Comparison of ENCODE assay signal across 17 mouse cellular contexts in the genomic region with DNA sequence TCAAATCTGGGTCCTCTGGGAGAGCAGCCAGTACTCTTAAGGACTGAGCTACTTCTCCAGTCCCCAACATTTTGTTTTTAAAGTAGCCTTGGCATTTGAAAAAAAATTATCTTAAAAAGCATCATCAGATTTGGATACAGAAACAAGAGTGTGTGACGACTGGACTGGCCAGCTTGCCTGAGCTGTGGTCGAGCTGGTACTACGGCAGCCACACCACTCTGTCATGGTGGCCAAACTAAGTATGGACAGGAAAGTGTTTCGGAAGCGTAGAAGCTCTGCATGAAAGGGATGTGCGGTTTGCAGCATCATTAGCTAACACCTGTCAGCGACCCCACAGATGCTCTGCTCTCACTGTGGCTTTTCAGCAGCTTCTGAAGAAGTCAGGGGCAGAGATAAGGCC. TPM values are rescaled to one million over a fixed set of nuclear protein-coding genes. Genes with fewer than 3 reads are reported as not detected.
DNase-seq lines count a peak whose midpoint lies in the region; ATAC-seq and TF ChIP-seq lines count a peak whose summit lies in the region.
"Had no signal": no experiment of that assay in that cellular context is flagged by ENCODE, and none has a peak within 500 bp of the region (broad histone marks: within the 10 kb centered on the region; RNA-seq: fewer than 3 reads in every experiment).

No protein-coding gene starts in this region.

- DNase-seq in adrenal gland, adult 2 months: peak; percentile 52
- no peak for DNase-seq in adrenal gland, adult 8-10 months
- DNase-seq in heart, postnatal 10 days: no peak
- no peak for DNase-seq in heart, postnatal 0 days (ENCODE audit: low spot score)
- no peak for DNase-seq in heart, postnatal 14 days
- peak; percentile 14 for DNase-seq in 3134 (ENCODE audit: extremely low read depth, insufficient read length, low spot score)
- DNase-seq in thymus, postnatal 4 days: no peak
- DNase-seq: cerebellum, adult 18-20 months; cerebellum, postnatal 10 days; forebrain, postnatal 0 days; gastrocnemius, postnatal 14 days; kidney, adult 11 months; kidney, adult 9 months had no signal

- no peak overlapping the region for H3K4me3 ChIP-seq in heart, embryonic 12.5 days
- H3K4me3 ChIP-seq in heart, postnatal 0 days (ENCODE audit: low read depth, low read length): no peak overlapping the region
- H3K4me3 ChIP-seq: embryonic facial prominence, embryonic 10.5 days; forebrain, embryonic 13.5 days had no signal

- ATAC-seq in heart, embryonic 12.5 days (ENCODE audit: insufficient number of reproducible peaks, low FRiP score): no peak
- ATAC-seq in heart, postnatal 0 days (ENCODE audit: insufficient read depth, low read depth): no peak
- ATAC-seq: forebrain, embryonic 13.5 days; forebrain, postnatal 0 days; hindbrain, postnatal 0 days had no signal

- H3K4me1 ChIP-seq in heart, embryonic 12.5 days (replicated peaks): peaks cover 53% of the 10 kb centered on the region
- peaks cover 37% of the 10 kb centered on the region for H3K4me1 ChIP-seq in heart, postnatal 0 days (ENCODE audit: control insufficient read depth, insufficient read depth)

- 60% methylated on average over 7 of the region's 7 CpGs for WGBS in heart, embryonic 12.5 days
- WGBS in heart, postnatal 0 days: 59% methylated on average over 7 of the region's 7 CpGs

- H3K27ac ChIP-seq in heart, embryonic 12.5 days (ENCODE audit: poor library complexity, severe bottlenecking): peak overlapping the region; percentile 63
- peak overlapping the region; percentile 62; the same call in 1 of the 2 replicates for H3K27ac ChIP-seq in heart, postnatal 0 days (ENCODE audit: low read depth)
- H3K27ac ChIP-seq: embryonic facial prominence, embryonic 10.5 days; forebrain, embryonic 13.5 days; hindbrain, postnatal 0 days had no signal

- TF ChIP-seq CTCF in heart, postnatal 0 days (IDR thresholded peaks at IDR 0.05; ENCODE audit: low read depth): no peak

- TF ChIP-seq EP300 in heart, postnatal 0 days (IDR thresholded peaks at IDR 0.05; ENCODE audit: low read depth): no peak

- no peak overlapping the region for H3K9ac ChIP-seq in heart, embryonic 12.5 days
- H3K9ac ChIP-seq in heart, postnatal 0 days (replicated peaks; ENCODE audit: low read depth, low read length): no peak overlapping the region
- H3K9ac ChIP-seq: forebrain, embryonic 13.5 days; forebrain, postnatal 0 days had no signal

- no peak overlapping the region for H3K4me2 ChIP-seq in heart, embryonic 12.5 days
- H3K4me2 ChIP-seq in heart, postnatal 0 days (ENCODE audit: low read depth, low read length): no peak overlapping the region
- H3K4me2 ChIP-seq: forebrain, embryonic 13.5 days had no signal

- intact Hi-C loops in heart, postnatal 10 days (cut with DNase I): loop anchor here (2.0 kb wide), 1 partner anchor 25 kb away; no protein-coding TSS in a partner anchor
- intact Hi-C loops in heart, postnatal 14 days (cut with DNase I): no loop called here

- H3K9me3 ChIP-seq in heart, embryonic 12.5 days (replicated peaks): no peaks in the 10 kb centered on the region
- H3K9me3 ChIP-seq in heart, postnatal 0 days (replicated peaks; ENCODE audit: control insufficient read depth, low read length): no peaks in the 10 kb centered on the region
- H3K9me3 ChIP-seq: embryonic facial prominence, embryonic 10.5 days; forebrain, embryonic 13.5 days had no signal

- H3K27me3 ChIP-seq in heart, embryonic 12.5 days (replicated peaks): no peaks in the 10 kb centered on the region
- H3K27me3 ChIP-seq in heart, postnatal 0 days (ENCODE audit: control insufficient read depth, insufficient read depth, low read length): no peaks in the 10 kb centered on the region
- H3K27me3 ChIP-seq: forebrain, embryonic 13.5 days had no signal

- H3K36me3 ChIP-seq in heart, embryonic 12.5 days: peaks cover 43% of the 10 kb centered on the region
- H3K36me3 ChIP-seq in heart, postnatal 0 days (replicated peaks; ENCODE audit: control insufficient read depth, insufficient read depth, low read length): peaks cover 29% of the 10 kb centered on the region

RNA-seq across cellular contexts. Expression of a gene that starts 53.4 kb away (rescaled TPM):
- 10 to 100 TPM; 41.2 to 95.1 TPM for total RNA-seq in adrenal gland, adult 2 months (2021)
- polyA plus RNA-seq in adrenal gland, adult 2 months (2012; rRNA removed): 14.8 and 21.3 TPM in 2 replicates
- 100 to 1,000 TPM in 2 of 4 experiments, 10 to 100 TPM in 2; 81.3 to 138 (median 103) TPM for total RNA-seq in adrenal gland, adult 8-10 months (2022)
- 25.6 and 27.5 TPM in 2 replicates for polyA plus RNA-seq in heart, embryonic 12.5 days (2016; fragmentation: Nextera tagmentation; extraction: Ambion mirVana)
- total RNA-seq in heart, postnatal 10 days (2021): 10 to 100 TPM; 29.4 to 31.0 TPM
- 41.3 and 41.8 TPM in 2 replicates for total RNA-seq in heart, postnatal 0 days (2014; rRNA removed; ENCODE audit: low replicate concordance)
- 8.8 and 9.9 TPM in 2 replicates for polyA plus RNA-seq in heart, postnatal 0 days (2015; fragmentation: Nextera tagmentation; extraction: Ambion mirVana)
- 10 to 100 TPM; 17.9 to 21.3 TPM for total RNA-seq in heart, postnatal 14 days (2021)

Comparison
In these comparisons a context has a peak if more than half of its experiments do, and no peak if none do; other contexts are left out.
1. DNase-seq: peak in adrenal gland, adult 2 months (single experiment) and 3134 (single experiment); none in adrenal gland, adult 8-10 months (single experiment), heart, postnatal 10 days (0 of 2), heart, postnatal 0 days (single experiment), heart, postnatal 14 days (0 of 2) and thymus, postnatal 4 days (single experiment).